Mouse (Mus musculus) G1E (cell line): ENCODE data around the gene Pdpk1.

ENCODE experiments used
- CTCF ChIP-seq: IDR thresholded peaks from 2 replicates; pipeline ENCODE4 v1.5.1; 2012; ENCODE audit warnings: low read depth, low read length, inconsistent platforms, mixed read lengths
- GATA1 ChIP-seq: IDR thresholded peaks from 2 replicates; pipeline ENCODE4 v1.6.1; 2012; ENCODE audit warnings: borderline replicate concordance, low read length, inconsistent platforms, mixed read lengths
- GATA2 ChIP-seq: IDR thresholded peaks from 2 replicates; pipeline ENCODE4 v1.6.1; 2012; ENCODE audit warnings: low read depth, low read length, inconsistent platforms, borderline replicate concordance
- POLR2AphosphoS5 ChIP-seq: IDR thresholded peaks from 2 replicates; pipeline ENCODE4 v1.6.1; 2012; ENCODE audit warnings: low read depth, low read length, inconsistent platforms; ENCODE audit not compliant: insufficient replicate concordance
- TAL1 ChIP-seq: conservative IDR thresholded peaks from 2 replicates; pipeline ENCODE4 v1.6.1; 2012; ENCODE audit warnings: low read depth, low read length, inconsistent platforms, mixed read lengths

- TF ChIP-seq CTCF, result no peak
- no peak for TF ChIP-seq TAL1
- TF ChIP-seq GATA1, result no peak
- no peak for TF ChIP-seq POLR2AphosphoS5
- no peak for TF ChIP-seq GATA2
Measured at GRCm38 (mm10) chr17:24140845-24141424, 9.8 kb downstream of the Pdpk1 start.
